Mouse (Mus musculus): ENCODE measurements around the gene Got2. TPM values are rescaled to one million over a fixed set of nuclear protein-coding genes. Genes with fewer than 3 reads are reported as not detected.
"Not testable (repeated sequence)": the region's sequence is repeated elsewhere in the genome, so short reads cannot be mapped to it uniquely, and the experiment has no call there.

The Got2 gene
- polyA plus RNA-seq, 2 experiments = 69.8 to 107 TPM

- Histone ChIP-seq H3K27ac (no peak overlapping the region), H3K36me3 (replicated peaks; ENCODE audit: control insufficient read depth, insufficient read depth, low read depth) (peaks cover 40% of the 10 kb centered on the region), H3K4me1 (replicated peaks; ENCODE audit: control insufficient read depth in 2 of 2, insufficient read depth in 2 of 2, low read length in 1 of 2) (peaks cover 0 to 5% of the 10 kb centered on the region in 2 experiments; a peak in 1 of 4 replicates), H3K4me3 (ENCODE audit: insufficient read depth in 1 of 2, low read depth in 2 of 2, low read length in 2 of 2) (no peak overlapping the region), H3K4me2 (ENCODE audit: low read depth) (no peak overlapping the region), H3K9ac (replicated peaks) (no peak overlapping the region), H3K9me3 (ENCODE audit: control insufficient read depth, low read length) (no peaks in the 10 kb centered on the region), H3K27me3 (ENCODE audit: control insufficient read depth, insufficient read depth, low read length) (no peaks in the 10 kb centered on the region)
- 79% methylated on average over 7 of the region's 7 CpGs for WGBS (ENCODE audit: insufficient replicate concordance)
- no peak for TF ChIP-seq CTCF (IDR thresholded peaks at IDR 0.05; ENCODE audit: low read depth)
- TF ChIP-seq EP300 (IDR thresholded peaks at IDR 0.05; ENCODE audit: low read depth) = no peak
- ATAC-seq (ENCODE audit: insufficient read depth) = no peak
- no peak for DNase-seq (ENCODE audit: low read depth in 3 of 3, low spot score in 3 of 3)
Observed at GRCm38 (mm10) chr8:95875270-95875669, 13.1 kb downstream of the Got2 start.

GRCm38 (mm10) chr8:95871690-95872089, 16.7 kb downstream of the Got2 start:
- peaks cover 43% of the 10 kb centered on the region for H3K36me3 ChIP-seq (replicated peaks; ENCODE audit: control insufficient read depth, insufficient read depth, low read depth)
- no peak overlapping the region for H3K4me2 ChIP-seq (ENCODE audit: low read depth)
- WGBS (ENCODE audit: insufficient replicate concordance) = 85% methylated on average over 16 of the region's 16 CpGs
- DNase-seq (ENCODE audit: low read depth in 3 of 3, low spot score in 3 of 3) (no peak), ATAC-seq (ENCODE audit: insufficient read depth) (no peak)
- no peak overlapping the region for H3K9ac ChIP-seq (replicated peaks)
- no peaks in the 10 kb centered on the region for H3K9me3 ChIP-seq (ENCODE audit: control insufficient read depth, low read length)
- H3K4me3 ChIP-seq (ENCODE audit: insufficient read depth in 1 of 2, low read depth in 2 of 2, low read length in 2 of 2) = no peak overlapping the region
- no peak overlapping the region for H3K27ac ChIP-seq
- H3K4me1 ChIP-seq (replicated peaks; ENCODE audit: control insufficient read depth in 2 of 2, insufficient read depth in 2 of 2, low read length in 1 of 2) = no peaks in the 10 kb centered on the region
- no peak for TF ChIP-seq EP300 (IDR thresholded peaks at IDR 0.05; ENCODE audit: low read depth)
- no peak for TF ChIP-seq CTCF (IDR thresholded peaks at IDR 0.05; ENCODE audit: low read depth)
- no peaks in the 10 kb centered on the region for H3K27me3 ChIP-seq (ENCODE audit: control insufficient read depth, insufficient read depth, low read length)

GRCm38 (mm10) chr8:95864851-95865250, 23.5 kb downstream of the Got2 start:
- DNase-seq (ENCODE audit: low read depth in 3 of 3, low spot score in 3 of 3); H3K4me3 ChIP-seq (ENCODE audit: insufficient read depth in 1 of 2, low read depth in 2 of 2, low read length in 2 of 2); H3K9ac ChIP-seq (replicated peaks); H3K27me3 ChIP-seq (ENCODE audit: control insufficient read depth, insufficient read depth, low read length); H3K27ac ChIP-seq; ATAC-seq (ENCODE audit: insufficient read depth); H3K9me3 ChIP-seq (ENCODE audit: control insufficient read depth, low read length); H3K4me2 ChIP-seq (ENCODE audit: low read depth); H3K4me1 ChIP-seq (replicated peaks; ENCODE audit: control insufficient read depth in 2 of 2, insufficient read depth in 2 of 2, low read length in 1 of 2): not testable (repeated sequence)
- peaks cover 13% of the 10 kb centered on the region for H3K36me3 ChIP-seq (replicated peaks; ENCODE audit: control insufficient read depth, insufficient read depth, low read depth)
- 86% methylated on average over 17 of the region's 18 CpGs for WGBS (ENCODE audit: insufficient replicate concordance)

GRCm38 (mm10) chr8:95863761-95864440, 24.4 kb downstream of the Got2 start:
- H3K4me1 ChIP-seq (replicated peaks; ENCODE audit: control insufficient read depth in 2 of 2, insufficient read depth in 2 of 2, low read length in 1 of 2); H3K36me3 ChIP-seq (replicated peaks; ENCODE audit: control insufficient read depth, insufficient read depth, low read depth); H3K4me2 ChIP-seq (ENCODE audit: low read depth); H3K9ac ChIP-seq (replicated peaks); H3K27me3 ChIP-seq (ENCODE audit: control insufficient read depth, insufficient read depth, low read length); H3K4me3 ChIP-seq (ENCODE audit: insufficient read depth in 1 of 2, low read depth in 2 of 2, low read length in 2 of 2); H3K27ac ChIP-seq; DNase-seq (ENCODE audit: low read depth in 3 of 3, low spot score in 3 of 3); H3K9me3 ChIP-seq (ENCODE audit: control insufficient read depth, low read length): not testable (repeated sequence)
- WGBS (ENCODE audit: insufficient replicate concordance) = 43% methylated on average over 10 of the region's 11 CpGs
- peak; percentile 52; the same call in 1 of the 2 replicates for ATAC-seq (ENCODE audit: insufficient read depth)

GRCm38 (mm10) chr8:95854174-95854573, 34.2 kb downstream of the Got2 start:
- ATAC-seq (ENCODE audit: insufficient read depth) (no peak), DNase-seq (ENCODE audit: low read depth in 3 of 3, low spot score in 3 of 3) (no peak)
- Histone ChIP-seq H3K27ac (no peak overlapping the region), H3K27me3 (ENCODE audit: control insufficient read depth, insufficient read depth, low read length) (no peaks in the 10 kb centered on the region), H3K9ac (replicated peaks) (no peak overlapping the region), H3K4me1 (replicated peaks; ENCODE audit: control insufficient read depth in 2 of 2, insufficient read depth in 2 of 2, low read length in 1 of 2) (peaks cover 6 to 10% of the 10 kb centered on the region in 2 experiments), H3K4me3 (ENCODE audit: insufficient read depth in 1 of 2, low read depth in 2 of 2, low read length in 2 of 2) (no peak overlapping the region), H3K9me3 (ENCODE audit: control insufficient read depth, low read length) (no peaks in the 10 kb centered on the region), H3K4me2 (ENCODE audit: low read depth) (no peak overlapping the region), H3K36me3 (replicated peaks; ENCODE audit: control insufficient read depth, insufficient read depth, low read depth) (no peaks in the 10 kb centered on the region)
- WGBS (ENCODE audit: insufficient replicate concordance) = 69% methylated on average over 6 of the region's 6 CpGs
- TF ChIP-seq EP300 (IDR thresholded peaks at IDR 0.05; ENCODE audit: low read depth) (no peak), CTCF (IDR thresholded peaks at IDR 0.05; ENCODE audit: low read depth) (no peak)
